8 mouse cellular contexts compared by ENCODE assay signal in the genomic region with DNA sequence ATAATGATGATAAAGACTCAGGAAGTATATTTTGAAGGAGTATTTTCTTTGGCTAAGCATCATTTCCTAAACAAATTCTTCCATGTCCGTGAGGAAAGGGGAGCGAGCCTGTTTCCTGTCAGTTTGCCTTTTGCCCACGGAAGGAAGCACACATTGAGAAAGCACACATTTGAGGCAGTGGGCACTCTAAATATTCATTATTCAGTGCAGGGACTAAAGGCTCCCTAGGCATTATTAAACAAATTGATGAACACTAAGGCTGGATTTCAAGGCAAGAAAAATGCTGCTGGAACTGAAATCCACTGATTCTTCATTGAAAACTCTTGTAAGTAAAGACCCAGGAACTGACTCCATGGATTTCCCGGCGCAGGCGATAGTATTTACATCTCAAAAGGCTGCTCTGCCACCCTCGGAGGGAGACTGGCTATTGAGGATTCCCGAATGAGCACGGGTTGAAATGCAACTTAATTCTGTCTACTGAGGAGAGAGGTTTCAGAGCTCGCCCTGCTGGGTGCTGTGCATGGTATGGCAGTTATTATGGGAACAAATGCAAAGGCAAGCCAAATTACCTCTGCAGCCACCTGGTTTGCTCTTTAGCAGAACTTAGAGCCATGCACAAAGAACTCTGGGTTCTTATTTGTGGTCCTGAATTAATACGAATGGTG.
DNase-seq lines count a peak whose midpoint lies in the region; ATAC-seq and TF ChIP-seq lines count a peak whose summit lies in the region.

No protein-coding gene starts in this region.

- 6% methylated on average over 11 of the region's 11 CpGs for WGBS in heart, embryonic 12.5 days
- WGBS in heart, adult 2 months: 5% methylated on average over 11 of the region's 11 CpGs
- WGBS in forebrain, embryonic 11.5 days: 1% methylated on average over 11 of the region's 11 CpGs
- 6% methylated on average over 11 of the region's 11 CpGs for WGBS in limb, embryonic 15.5 days
- WGBS in thymus, adult 2 months: 10% methylated on average over 11 of the region's 11 CpGs

- no peaks in the 10 kb centered on the region for H3K27me3 ChIP-seq in heart, embryonic 12.5 days (replicated peaks)
- no peaks in the 10 kb centered on the region for H3K27me3 ChIP-seq in heart, adult 2 months (ENCODE audit: control insufficient read depth, insufficient read depth, low read length)
- H3K27me3 ChIP-seq in forebrain, embryonic 11.5 days (ENCODE audit: control insufficient read depth, insufficient read depth, low read length): no peaks in the 10 kb centered on the region
- no peaks in the 10 kb centered on the region for H3K27me3 ChIP-seq in limb, embryonic 15.5 days
- no peaks in the 10 kb centered on the region for H3K27me3 ChIP-seq in thymus, adult 2 months (ENCODE audit: control insufficient read depth, insufficient read depth, low read length)

- H3K79me2 ChIP-seq in heart, adult 2 months (replicated peaks; ENCODE audit: control insufficient read depth, insufficient read depth, low read length): no peaks in the 10 kb centered on the region

- TF ChIP-seq CTCF in heart, adult 2 months (IDR thresholded peaks at IDR 0.05): no peak
- TF ChIP-seq CTCF in thymus, adult 2 months (IDR thresholded peaks at IDR 0.05; ENCODE audit: borderline replicate concordance, control insufficient read depth, extremely low read depth, insufficient read depth, low read length, poor library complexity): no peak

- no peak for TF ChIP-seq POLR2A in heart, adult 2 months (IDR thresholded peaks at IDR 0.05; ENCODE audit: insufficient read depth, low read depth, low read length)
- TF ChIP-seq POLR2A in thymus, adult 2 months (IDR thresholded peaks at IDR 0.05; ENCODE audit: control insufficient read depth, extremely low read depth, insufficient read depth, low read length, poor library complexity): no peak

- no peaks in the 10 kb centered on the region for H3K36me3 ChIP-seq in heart, embryonic 12.5 days
- no peaks in the 10 kb centered on the region for H3K36me3 ChIP-seq in heart, adult 2 months (ENCODE audit: control insufficient read depth, insufficient read depth, low read length)
- H3K36me3 ChIP-seq in forebrain, embryonic 11.5 days (ENCODE audit: control insufficient read depth, insufficient read depth, low read length): no peaks in the 10 kb centered on the region
- H3K36me3 ChIP-seq in limb, embryonic 15.5 days: no peaks in the 10 kb centered on the region
- no peaks in the 10 kb centered on the region for H3K36me3 ChIP-seq in thymus, adult 2 months (ENCODE audit: control insufficient read depth, insufficient read depth, low read length)

- intact Hi-C loops in heart, adult 2 months (cut with DNase I): no loop called here

- no peak for ATAC-seq in heart, embryonic 12.5 days (ENCODE audit: insufficient number of reproducible peaks, low FRiP score)
- peak; percentile 78 for ATAC-seq in forebrain, embryonic 11.5 days (replicated peaks; ENCODE audit: low FRiP score)
- ATAC-seq in limb, embryonic 15.5 days (ENCODE audit: insufficient number of reproducible peaks, low FRiP score, low TSS enrichment, low read depth): no peak

- no peak overlapping the region for H3K9ac ChIP-seq in heart, embryonic 12.5 days
- H3K9ac ChIP-seq in heart, adult 2 months (ENCODE audit: low read depth, low read length): no peak overlapping the region
- no peak overlapping the region for H3K9ac ChIP-seq in forebrain, embryonic 11.5 days (ENCODE audit: low read length)
- H3K9ac ChIP-seq in limb, embryonic 15.5 days: no peak overlapping the region

- no peak for TF ChIP-seq EP300 in heart, adult 2 months (IDR thresholded peaks at IDR 0.05; ENCODE audit: insufficient read depth, low read depth, low read length)

- H3K27ac ChIP-seq in heart, embryonic 12.5 days (ENCODE audit: poor library complexity, severe bottlenecking): no peak overlapping the region
- no peak overlapping the region for H3K27ac ChIP-seq in heart, adult 2 months
- peak overlapping the region; percentile 44 for H3K27ac ChIP-seq in forebrain, embryonic 11.5 days (ENCODE audit: low read depth, low read length)
- no peak overlapping the region for H3K27ac ChIP-seq in limb, embryonic 15.5 days
- no peak overlapping the region for H3K27ac ChIP-seq in thymus, adult 2 months (ENCODE audit: control insufficient read depth, insufficient read depth, low read length)

- peaks cover 10% of the 10 kb centered on the region; the same call in 1 of the 2 replicates for H3K4me1 ChIP-seq in heart, embryonic 12.5 days (replicated peaks)
- peaks cover 3% of the 10 kb centered on the region; the same call in 1 of the 2 replicates for H3K4me1 ChIP-seq in heart, adult 2 months (ENCODE audit: control insufficient read depth, insufficient read depth, low read length)
- H3K4me1 ChIP-seq in forebrain, embryonic 11.5 days (replicated peaks; ENCODE audit: control insufficient read depth, insufficient read depth, low read length): peaks cover 4% of the 10 kb centered on the region; the same call in 1 of the 2 replicates
- H3K4me1 ChIP-seq in limb, embryonic 15.5 days: peaks cover 3% of the 10 kb centered on the region; the same call in 1 of the 2 replicates
- H3K4me1 ChIP-seq in thymus, adult 2 months (replicated peaks; ENCODE audit: control insufficient read depth, insufficient read depth, low read length): no peaks in the 10 kb centered on the region

- DNase-seq in heart, adult 2 months: no peak
- DNase-seq in ES-CJ7 (ENCODE audit: low read depth, low spot score): peak; percentile 75
- DNase-seq in forebrain, embryonic 11.5 days (ENCODE audit: low spot score): peak; percentile 66
- no peak for DNase-seq in frontal cortex, postnatal 36 days (ENCODE audit: low spot score in 2 of 2)
- no peak for DNase-seq in thymus, adult 2 months
- DNase-seq in layer of hippocampus, postnatal 36 days: no peak

- H3K9me3 ChIP-seq in heart, embryonic 12.5 days (replicated peaks): no peaks in the 10 kb centered on the region
- no peaks in the 10 kb centered on the region for H3K9me3 ChIP-seq in forebrain, embryonic 11.5 days (ENCODE audit: control insufficient read depth, low read length)
- H3K9me3 ChIP-seq in limb, embryonic 15.5 days: no peaks in the 10 kb centered on the region

- peak overlapping the region; percentile 23 for H3K4me3 ChIP-seq in heart, embryonic 12.5 days
- H3K4me3 ChIP-seq in heart, adult 2 months: no peak overlapping the region
- no peak overlapping the region for H3K4me3 ChIP-seq in forebrain, embryonic 11.5 days (ENCODE audit: low read depth, low read length)
- H3K4me3 ChIP-seq in limb, embryonic 15.5 days: no peak overlapping the region
- H3K4me3 ChIP-seq in thymus, adult 2 months (ENCODE audit: control insufficient read depth, insufficient read depth, low read length): no peak overlapping the region

- H3K4me2 ChIP-seq in heart, embryonic 12.5 days: peak overlapping the region; percentile 62
- H3K4me2 ChIP-seq in forebrain, embryonic 11.5 days (ENCODE audit: low read depth, low read length, severe bottlenecking): peak overlapping the region; percentile 31; the same call in 1 of the 2 replicates
- H3K4me2 ChIP-seq in limb, embryonic 15.5 days: 0 out of 2 replicates have a peak overlapping the region, but pooled peaks have one; percentile 13

Comparison
In these comparisons a context has a peak if more than half of its experiments do, and no peak if none do; other contexts are left out.
1. DNase-seq: peak in ES-CJ7 (single experiment) and forebrain, embryonic 11.5 days (single experiment); none in heart, adult 2 months (0 of 2), frontal cortex, postnatal 36 days (0 of 2), thymus, adult 2 months (single experiment) and layer of hippocampus, postnatal 36 days (0 of 2).
2. Peak in every context shown above with its lines, with median percentiles within 50 percentile points of each other: H3K4me2 ChIP-seq.